Mouse (Mus musculus) cerebellum, adult 11-12 months (tissue): ENCODE measurements around the gene Ndfip2.

ENCODE experiments used
- DNase-seq: peaks from one replicate; pipeline ENCODE4 v3.0.0; 2022

The Ndfip2 gene

DNA sequence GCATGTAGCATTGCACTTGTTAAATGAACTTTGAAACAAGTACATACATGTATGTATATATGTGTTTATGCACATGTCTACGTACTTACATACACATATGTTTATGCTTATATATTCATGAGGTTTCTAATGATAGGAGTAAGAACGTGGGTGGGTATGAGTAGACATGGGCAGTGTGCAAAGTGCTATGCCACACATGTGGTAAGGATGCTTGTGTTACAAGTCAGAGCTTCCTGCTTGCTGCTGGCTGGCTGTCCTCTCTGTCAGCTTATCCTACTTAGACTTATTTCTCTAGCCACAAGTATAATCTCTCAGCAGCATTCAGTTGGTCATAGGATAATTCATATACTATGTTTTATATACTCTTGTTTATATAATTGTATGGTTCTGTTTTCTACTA lies 29.6 kb downstream of the Ndfip2 start:
- DNase-seq, result no peak

DNA sequence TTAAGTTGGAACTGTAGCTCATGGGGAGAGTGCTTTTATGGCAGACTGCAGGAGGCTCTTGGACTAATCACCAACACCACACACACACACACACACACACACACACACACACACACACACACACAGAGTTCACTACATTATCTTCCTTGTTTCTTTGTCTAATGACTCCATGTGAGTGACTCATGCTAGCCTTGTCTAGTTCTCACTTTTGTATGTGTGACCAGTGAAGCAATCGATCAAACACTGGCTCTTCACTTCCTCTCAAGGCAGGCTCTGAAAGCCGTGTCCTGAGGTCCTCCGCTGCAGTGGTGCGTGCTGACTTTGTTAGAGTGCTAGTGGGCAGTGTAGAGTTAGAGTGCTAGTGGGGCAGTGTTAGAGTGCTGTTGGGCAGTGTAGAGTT lies 30.2 kb downstream of the Ndfip2 start:
- DNase-seq, result no peak

DNA sequence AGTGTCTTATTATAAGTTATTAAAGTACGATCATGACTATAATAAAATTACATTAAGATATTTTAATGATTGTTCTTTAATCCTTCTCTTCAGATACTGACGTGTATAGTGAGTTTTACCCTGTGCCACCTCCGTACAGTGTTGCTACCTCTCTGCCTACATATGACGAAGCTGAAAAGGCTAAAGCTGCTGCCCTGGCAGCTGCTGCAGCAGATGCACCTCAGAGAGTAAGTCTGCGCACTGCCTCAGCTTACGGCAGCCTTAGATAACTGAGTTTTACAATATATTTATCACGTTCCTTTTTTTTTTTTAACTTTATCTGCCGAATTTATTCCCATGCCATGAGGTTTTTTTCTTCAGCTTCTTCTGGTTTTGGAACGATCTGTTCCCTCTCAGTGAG lies 33.8 kb downstream of the Ndfip2 start:
- DNase-seq, result no peak

DNA sequence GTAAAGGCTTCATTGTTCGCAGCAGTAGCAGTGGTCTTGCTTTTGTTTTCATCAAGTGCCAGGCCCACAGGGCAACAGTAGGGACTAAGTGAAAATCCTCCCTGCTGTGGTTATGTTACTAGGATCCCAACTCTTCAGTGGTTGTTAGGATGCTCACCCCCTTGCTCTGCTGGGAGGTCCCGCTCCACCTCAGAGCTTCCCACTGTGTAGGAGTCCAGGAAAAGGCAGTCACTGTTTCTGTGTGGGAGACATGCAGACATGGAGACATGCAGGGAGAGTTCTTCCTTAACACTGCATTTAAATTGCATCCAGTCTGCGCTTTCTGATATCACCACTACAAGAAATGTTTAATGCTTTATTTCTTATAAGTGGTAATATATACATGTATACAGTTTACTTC lies 35.4 kb downstream of the Ndfip2 start:
- DNase-seq, result no peak

DNA sequence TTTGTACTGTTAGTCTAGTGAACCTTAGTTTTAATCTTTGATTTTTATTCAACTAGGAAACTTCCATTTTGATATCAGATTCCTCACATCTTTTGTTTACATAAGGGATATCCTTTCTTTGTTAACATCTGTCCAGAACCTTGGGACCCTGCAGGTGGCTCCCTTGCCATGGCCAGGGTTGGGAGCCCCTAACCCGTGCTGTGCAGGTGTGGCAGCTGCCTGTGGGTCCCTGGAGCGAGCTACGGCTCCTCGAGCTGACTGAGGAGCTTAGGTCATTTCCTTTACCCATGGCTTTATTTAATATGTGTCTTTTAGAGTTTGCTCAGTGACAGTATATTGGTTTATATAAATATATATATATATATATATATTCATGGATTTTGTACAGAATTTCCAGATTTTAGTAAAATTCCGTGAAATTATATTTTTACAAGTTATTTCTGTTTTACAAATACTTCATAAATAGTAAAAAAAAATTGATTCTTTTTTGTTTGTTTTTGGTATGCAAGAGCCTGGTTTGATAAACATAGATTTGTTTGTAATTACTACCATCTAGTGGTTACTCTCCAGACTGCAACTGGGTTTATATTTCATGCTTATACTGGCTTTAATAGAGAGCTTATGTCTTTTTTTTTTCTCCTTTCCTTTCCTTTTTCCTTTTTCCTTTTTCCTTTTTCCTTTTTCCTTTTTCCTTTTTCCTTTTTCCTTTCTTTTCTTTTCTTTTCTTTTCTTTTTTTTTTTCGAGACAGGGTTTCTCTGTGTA lies 37.6 kb downstream of the Ndfip2 start:
- no peak for DNase-seq

DNA sequence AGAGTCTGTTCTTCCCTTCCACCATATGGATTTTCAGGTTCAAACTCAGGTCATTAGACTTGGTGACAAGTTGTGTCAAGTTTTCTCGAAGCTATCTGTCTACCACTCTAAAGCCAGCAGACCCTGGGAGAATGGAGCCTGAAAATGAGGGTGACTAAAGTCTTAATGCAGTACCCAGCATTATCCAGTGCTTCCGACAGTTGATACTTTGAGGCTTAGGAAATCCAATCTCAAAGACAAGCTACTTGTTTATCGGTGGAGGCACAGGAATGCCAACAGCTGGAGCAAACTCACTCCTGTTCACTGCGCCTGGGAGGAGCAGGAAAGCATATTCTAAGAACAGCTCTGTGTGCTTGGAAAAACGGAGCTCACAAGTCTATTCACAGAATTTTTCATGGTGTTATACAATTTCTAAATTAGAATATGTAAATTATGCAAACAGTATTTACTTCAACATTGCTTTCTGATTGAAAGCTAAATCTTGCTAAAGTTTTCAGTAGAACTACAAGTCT lies 41.4 kb downstream of the Ndfip2 start:
- DNase-seq, result no peak

DNA sequence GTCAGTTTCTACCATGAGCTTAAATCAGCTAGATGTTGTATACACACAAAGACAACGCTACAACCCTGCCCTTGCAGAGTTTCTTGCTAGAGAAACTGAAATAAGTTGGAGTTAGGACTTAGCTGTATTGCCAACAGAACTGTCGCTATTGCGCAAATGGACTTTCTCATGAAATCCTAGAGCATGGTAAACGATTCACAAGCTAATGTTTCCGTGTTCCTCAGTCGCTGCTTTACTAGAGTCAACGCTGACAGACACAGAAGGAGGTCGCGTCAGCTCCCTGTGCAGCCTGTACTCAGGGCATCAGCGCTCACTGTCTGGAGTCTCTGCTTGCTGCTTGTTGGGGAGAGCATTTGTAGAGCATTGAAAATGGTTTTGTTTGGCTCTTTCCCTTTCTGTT lies 42.2 kb downstream of the Ndfip2 start:
- no peak for DNase-seq

DNA sequence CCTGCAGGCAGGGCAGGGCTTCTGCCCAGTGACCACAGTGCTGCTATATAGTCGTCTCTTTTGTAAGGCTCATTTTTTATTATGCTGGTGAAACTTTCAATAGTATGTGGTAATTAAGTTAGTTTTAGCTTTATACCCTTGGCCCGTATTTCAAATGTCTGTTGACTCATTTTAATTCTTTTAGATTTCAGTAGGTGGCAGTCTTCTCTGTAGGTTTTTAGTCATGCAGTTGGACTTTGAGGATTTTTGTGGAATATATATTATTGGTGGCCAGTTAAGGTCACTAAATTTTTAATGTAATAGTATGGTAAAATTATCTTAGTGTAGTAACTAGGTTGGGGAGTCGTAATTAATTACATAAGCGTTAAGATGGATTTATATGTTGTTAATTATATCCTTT lies 44.3 kb downstream of the Ndfip2 start:
- no peak for DNase-seq

DNA sequence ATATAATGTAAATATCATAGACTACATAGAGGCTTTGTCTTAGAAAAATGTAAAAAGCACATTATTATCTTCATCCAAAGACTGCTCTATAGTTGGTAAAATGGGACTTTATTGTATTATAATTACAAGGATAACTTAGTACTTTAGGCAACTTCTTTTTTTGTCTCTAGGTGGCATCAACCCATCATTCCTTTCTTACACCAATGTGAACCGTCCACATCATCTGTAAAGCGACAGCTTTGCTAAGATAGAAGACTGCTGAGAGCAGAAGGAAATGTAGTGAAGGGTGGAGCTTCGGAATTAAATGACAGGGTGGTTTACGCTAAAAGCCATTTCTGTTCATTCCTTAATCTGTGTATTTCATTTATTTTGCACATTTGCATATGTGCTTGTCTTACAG lies 49.3 kb downstream of the Ndfip2 start:
- DNase-seq, result no peak

DNA sequence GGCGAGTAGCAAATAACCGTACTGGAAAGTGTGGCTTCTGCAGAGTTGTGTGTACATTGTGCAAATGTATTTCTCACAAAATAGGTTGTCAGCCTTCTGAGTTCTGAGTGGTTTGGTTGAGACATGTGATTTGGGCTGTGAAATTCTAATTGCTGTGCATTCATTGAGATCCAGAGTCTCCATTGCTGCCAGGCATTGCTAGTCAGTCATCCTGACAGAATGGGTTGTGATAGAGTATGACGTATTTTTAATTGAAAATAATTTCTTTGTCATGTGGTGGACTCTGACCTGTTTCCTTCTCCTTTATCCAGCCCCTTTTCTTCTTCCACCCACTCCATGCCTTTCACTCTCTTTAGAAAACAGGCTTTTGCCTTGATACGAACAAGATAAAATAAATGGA lies 54.0 kb downstream of the Ndfip2 start:
- DNase-seq, result no peak

DNA sequence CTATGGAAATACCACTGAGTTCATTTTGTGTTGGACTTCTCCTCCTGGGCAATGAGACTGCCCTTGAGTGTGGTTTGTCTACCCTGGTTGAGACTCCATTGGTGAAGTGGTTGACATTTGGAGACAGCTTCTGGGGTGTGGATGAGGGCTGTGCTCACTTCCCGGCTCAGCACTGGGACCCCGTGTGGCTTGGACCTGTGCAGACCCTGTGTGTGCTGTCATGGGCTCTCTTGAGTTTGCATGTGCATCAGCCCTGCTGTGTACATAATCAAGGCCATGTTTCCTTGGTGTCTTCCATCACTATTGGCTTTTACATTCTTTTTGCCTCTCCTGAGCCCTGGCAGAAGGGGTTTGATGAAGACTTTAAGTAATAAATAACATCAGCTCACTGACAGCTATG lies 54.6 kb downstream of the Ndfip2 start:
- DNase-seq, result no peak

DNA sequence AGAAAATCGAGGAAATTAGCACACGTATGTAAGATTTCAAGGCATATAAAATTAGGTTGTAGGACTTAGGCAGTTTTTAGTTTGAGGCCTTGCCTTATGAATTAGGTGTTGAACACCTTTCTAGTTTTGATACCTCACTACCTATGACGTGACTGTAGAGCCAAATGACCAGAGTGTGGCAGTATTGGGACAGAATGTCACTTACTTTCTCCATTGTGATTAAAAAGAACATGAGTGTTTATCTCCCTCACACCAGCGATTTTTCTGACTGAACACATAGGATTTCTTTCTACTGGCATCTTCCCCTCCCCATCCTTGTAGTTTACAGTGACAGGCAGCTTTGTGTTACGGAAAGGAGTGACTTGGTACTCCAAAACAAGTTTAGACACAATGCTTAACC lies 55.5 kb downstream of the Ndfip2 start:
- no peak for DNase-seq

DNA sequence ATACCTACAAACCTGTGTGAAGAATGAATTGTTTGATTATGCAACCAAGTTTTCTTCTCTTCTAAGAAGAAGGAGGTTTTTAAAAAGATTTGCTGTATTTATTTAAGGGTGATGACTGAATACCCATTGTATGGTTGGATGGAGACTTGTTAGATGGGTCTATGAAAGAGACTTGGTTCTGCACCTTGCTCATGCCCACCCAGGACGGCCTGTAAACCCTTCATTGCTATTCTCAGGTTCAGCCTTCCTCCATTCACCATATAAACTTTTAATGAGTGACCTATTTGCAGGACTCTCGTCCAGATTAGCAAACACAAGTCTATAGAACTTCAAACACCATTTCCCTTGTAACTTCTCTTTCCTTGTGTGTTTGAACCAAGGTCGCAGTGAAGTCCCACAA lies 63.3 kb downstream of the Ndfip2 start:
- no peak for DNase-seq

DNA sequence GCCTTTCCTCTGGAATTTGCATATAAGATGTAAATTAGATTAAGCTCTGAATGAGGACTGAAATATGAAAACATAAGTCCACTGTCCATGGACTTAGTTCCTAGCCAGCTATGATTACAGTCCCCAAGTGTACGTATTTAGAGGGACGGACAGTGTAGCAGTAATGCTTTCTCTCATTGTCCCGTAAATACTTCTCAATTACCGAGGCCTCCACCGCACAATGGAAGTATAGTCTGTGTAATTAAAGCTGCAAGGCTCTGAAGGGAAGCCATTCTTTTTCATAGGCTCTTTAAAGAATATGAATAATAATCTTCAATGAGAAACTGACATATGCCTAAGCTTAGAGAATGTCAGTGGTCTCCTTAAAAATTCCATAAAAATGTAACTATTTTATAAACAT lies 64.5 kb downstream of the Ndfip2 start:
- DNase-seq, result no peak

DNA sequence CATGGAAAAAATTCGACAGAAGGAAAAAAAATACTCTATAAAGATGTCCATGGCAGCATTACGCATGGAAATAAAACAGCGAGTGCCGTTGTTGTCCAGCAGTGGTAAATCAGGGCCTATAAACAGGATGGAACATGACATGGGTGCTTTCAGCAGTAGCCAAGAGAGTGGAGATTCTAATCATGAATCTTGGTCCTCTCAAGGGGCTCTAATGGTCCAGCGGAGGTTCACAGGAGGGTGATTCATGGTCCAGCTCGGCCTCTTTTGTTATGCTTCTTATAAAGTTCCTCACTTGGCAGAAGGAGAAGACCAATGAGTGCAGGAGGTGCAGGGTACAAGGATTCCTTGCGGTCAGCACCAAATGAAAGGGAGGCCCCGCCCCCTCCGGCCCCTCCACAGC lies 65.1 kb downstream of the Ndfip2 start:
- no peak for DNase-seq

DNA sequence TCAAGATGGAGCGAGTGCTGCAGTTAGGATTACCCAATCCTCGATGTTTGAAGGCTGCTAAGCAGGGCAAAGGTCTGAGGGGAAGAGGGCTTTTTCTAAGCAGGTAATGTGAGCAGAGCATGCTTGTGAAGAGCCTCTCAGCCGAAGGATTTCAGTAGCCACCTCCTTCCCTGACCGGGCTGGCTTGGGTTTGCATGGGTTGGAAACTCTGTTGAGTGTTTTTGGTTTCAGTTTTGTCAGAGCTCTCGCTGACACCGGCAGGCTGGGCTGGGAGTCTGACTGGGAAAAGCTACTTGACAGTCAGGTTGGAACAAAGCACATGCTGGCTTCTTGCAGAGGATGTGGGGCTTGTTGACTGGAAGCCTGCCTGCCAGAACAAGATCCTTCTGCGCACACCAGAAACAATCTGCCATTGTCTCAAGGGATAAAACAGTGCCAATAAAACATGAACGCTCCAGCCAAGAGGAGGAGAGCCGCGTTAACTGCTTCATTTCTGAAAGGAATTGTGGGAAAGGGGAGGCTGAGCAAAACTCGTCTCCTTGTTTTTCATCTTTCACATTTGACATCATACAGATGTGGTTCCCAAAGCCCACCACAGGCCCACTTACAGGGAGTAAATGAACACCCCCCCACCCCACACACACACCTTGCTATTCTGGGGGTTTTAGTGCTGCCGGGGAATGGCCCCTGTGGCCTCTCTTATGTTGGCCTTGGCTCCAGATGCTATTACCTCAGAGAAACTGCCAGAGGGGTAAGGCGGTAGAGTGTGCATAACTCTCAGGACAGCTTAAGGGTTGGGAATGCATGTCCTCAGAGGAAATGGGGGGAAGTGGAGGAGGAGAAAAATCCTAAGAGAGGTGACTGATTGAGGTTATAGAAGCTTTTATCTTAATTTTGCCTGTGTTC lies 70.3 kb downstream of the Ndfip2 start:
- peak; percentile 82 for DNase-seq

DNA sequence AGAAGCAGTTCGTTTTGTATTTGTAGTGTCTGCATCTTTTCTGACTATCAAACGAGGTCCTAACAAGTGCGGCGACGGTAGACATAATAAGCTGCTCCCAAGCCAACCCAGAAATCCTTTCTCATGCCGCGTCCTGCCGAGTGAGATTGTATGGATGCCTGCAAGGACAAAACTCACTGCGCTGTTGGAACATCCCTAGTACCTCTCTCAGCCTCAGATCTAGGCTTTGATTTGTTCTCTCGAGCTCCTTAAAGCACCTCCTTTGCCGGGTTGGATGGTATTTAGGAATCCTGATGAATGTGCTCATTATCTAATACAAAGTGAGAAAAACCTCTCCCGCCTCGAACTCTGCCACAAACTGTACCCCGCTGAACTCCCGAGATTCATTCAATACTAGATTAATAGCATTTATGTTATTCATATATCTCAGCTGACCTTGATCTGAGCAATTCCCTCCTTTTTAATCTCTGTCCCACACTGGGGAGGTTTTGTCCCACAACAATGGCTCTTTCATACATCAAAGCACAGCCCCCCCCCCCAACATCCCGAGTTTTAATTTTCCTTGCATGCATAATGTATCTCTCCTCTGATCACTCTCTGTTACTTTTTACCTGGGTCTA lies 75.2 kb downstream of the Ndfip2 start:
- DNase-seq, result peak; percentile 62

DNA sequence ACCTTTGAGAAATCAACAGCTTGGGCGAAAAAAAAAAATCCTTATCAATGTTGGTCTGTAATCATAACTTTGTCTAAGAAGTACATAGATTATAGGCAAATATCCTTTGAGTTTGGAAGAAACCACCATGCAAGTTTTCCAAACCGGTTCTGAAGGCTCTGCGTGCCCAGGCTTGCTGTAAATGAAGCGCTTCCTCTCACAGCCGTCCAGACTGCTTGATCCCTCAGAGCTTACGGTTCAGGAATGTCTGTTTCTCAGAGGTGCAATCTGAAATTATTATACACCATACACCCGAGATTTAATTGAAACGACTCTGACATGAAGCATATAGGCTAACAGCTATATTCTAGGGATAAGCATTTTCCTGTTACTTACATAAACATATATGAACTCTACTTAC lies 83.4 kb downstream of the Ndfip2 start:
- DNase-seq, result no peak

DNA sequence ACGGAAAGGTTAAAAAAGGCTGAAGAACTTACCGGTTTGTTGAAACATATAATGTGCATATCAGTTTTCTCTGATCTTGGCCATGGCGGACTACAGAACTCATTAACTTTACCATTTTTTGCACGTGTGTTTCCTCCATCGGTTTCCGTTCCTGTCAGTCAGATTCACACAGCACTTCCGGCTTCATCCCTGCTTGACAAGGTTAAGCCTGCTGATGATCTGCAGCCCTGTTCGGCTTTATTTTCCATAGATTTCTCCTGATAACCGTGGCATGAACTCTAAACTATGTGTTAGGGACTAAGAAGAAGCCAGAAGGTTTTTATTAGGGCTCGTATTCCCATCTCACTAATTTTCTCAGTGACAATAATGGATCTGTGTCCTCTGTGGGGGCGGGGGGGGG lies 95.7 kb downstream of the Ndfip2 start:
- DNase-seq, result no peak
